Mouse (Mus musculus): ENCODE data around the gene Sel1l. TPM values are rescaled to one million over a fixed set of nuclear protein-coding genes. Genes with fewer than 3 reads are reported as not detected.
A peak's percentile ranks its signal among the peaks of the same experiment; 100 is the strongest.

Sel1l gene
- polyA plus RNA-seq, 1 experiment from 2014 or later, result 66.7 TPM

DNA sequence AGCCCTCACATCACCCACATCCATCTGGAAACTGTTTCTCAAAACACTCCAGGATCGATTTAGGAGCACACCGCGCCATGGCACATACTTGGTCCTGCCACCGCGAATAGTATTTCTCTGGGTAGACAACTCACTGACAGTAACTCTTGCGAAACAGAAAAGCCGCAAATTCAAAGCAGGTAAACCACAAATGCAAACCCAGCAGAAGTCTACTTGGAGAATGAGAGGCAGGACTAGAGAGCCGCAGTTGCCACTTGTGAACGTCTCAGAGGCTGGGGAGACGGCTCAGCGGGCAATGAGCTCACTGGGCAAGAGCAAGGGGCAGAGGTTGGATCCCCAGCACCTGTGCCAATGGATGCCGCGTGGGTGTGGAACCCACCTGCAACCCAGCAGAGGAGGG is 83.5 kb downstream of the Sel1l start:
- no peak for DNase-seq (ENCODE audit: low spot score)
- Histone ChIP-seq H3K27ac (peak overlapping the region; percentile 63), H3K4me2 (ENCODE audit: low read length) (no peak overlapping the region)

DNA sequence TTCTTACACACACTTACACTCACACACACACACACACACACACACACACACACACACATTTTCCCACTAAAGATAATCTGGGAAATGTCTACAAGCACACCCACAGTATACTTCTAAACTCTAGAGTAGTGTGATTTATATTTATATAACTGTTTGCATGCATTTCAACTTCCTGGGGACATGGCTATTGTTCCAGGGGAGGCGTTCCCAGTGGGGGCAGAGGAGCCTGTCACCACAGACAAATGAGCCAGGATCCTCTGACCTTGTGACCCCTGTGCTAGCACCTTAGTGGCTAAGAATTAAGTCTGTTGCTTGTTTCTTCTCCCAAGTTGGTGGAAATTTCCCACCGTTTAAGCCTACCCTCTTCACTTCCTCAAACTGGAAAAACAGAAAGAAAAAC is 83.9 kb downstream of the Sel1l start:
- Histone ChIP-seq H3K27ac (peak overlapping the region; percentile 63), H3K4me1 (replicated peaks; ENCODE audit: insufficient read depth, low read length) (peaks cover 18% of the 10 kb centered on the region), H3K27me3 (ENCODE audit: insufficient read depth, low read length) (no peaks in the 10 kb centered on the region), H3K4me2 (ENCODE audit: low read length) (no peak overlapping the region), H3K9me3 (replicated peaks; ENCODE audit: low read length) (no peaks in the 10 kb centered on the region), H3K4me3 (replicated peaks; ENCODE audit: low read depth, low read length) (no peak overlapping the region), H3K9ac (ENCODE audit: low read depth, low read length) (no peak overlapping the region), H3K36me3 (ENCODE audit: insufficient read depth, low read length) (no peaks in the 10 kb centered on the region)
- TF ChIP-seq CTCF (IDR thresholded peaks at IDR 0.05; ENCODE audit: low read depth), result no peak
- WGBS, result 16% methylated on average over 2 of the region's 2 CpGs
- DNase-seq (ENCODE audit: low spot score), result peak; percentile 49
- ATAC-seq (replicated peaks; ENCODE audit: low FRiP score, low read depth), result no peak

More for the DNA sequence above, 83.5 kb downstream of the Sel1l start:
- H3K9ac ChIP-seq (ENCODE audit: low read depth, low read length), result no peak overlapping the region
- no peaks in the 10 kb centered on the region for H3K9me3 ChIP-seq (replicated peaks; ENCODE audit: low read length)
- WGBS, result 42% methylated on average over 13 of the region's 13 CpGs
- ATAC-seq (replicated peaks; ENCODE audit: low FRiP score, low read depth), result no peak
- H3K27me3 ChIP-seq (ENCODE audit: insufficient read depth, low read length), result no peaks in the 10 kb centered on the region
- H3K36me3 ChIP-seq (ENCODE audit: insufficient read depth, low read length), result no peaks in the 10 kb centered on the region
- H3K4me1 ChIP-seq (replicated peaks; ENCODE audit: insufficient read depth, low read length), result peaks cover 18% of the 10 kb centered on the region
- H3K4me3 ChIP-seq (replicated peaks; ENCODE audit: low read depth, low read length), result no peak overlapping the region
- no peak for TF ChIP-seq CTCF (IDR thresholded peaks at IDR 0.05; ENCODE audit: low read depth)

DNA sequence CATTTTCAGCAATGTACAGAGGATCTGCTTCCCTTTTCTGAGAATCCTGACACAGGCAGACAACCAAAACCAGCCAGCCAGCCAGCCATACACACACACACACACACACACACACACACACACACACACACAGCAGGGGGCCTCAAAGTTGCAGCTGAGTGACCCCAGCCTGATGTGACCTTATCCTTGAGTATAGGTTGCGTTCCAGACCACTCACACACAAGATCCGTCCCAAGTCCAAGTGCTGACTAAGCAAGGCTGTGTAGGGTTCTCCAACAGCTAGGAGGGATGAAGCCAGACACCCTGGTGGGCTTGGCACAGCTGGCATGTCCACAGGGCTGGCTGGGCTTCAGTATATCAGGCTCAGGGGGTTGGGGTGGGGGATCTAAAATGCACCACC is 84.5 kb downstream of the Sel1l start:
- H3K4me3 ChIP-seq (replicated peaks; ENCODE audit: low read depth, low read length), result no peak overlapping the region
- H3K9ac ChIP-seq (ENCODE audit: low read depth, low read length), result no peak overlapping the region
- DNase-seq (ENCODE audit: low spot score) (no peak), ATAC-seq (replicated peaks; ENCODE audit: low FRiP score, low read depth) (peak; percentile 67)
- no peak for TF ChIP-seq CTCF (IDR thresholded peaks at IDR 0.05; ENCODE audit: low read depth)
- peak overlapping the region; percentile 1 for H3K27ac ChIP-seq
- H3K4me1 ChIP-seq (replicated peaks; ENCODE audit: insufficient read depth, low read length), result peaks cover 18% of the 10 kb centered on the region
- H3K9me3 ChIP-seq (replicated peaks; ENCODE audit: low read length), result no peaks in the 10 kb centered on the region
- no peaks in the 10 kb centered on the region for H3K27me3 ChIP-seq (ENCODE audit: insufficient read depth, low read length)
- no peak overlapping the region for H3K4me2 ChIP-seq (ENCODE audit: low read length)
- H3K36me3 ChIP-seq (ENCODE audit: insufficient read depth, low read length), result no peaks in the 10 kb centered on the region
- 40% methylated on average over 2 of the region's 2 CpGs for WGBS

DNA sequence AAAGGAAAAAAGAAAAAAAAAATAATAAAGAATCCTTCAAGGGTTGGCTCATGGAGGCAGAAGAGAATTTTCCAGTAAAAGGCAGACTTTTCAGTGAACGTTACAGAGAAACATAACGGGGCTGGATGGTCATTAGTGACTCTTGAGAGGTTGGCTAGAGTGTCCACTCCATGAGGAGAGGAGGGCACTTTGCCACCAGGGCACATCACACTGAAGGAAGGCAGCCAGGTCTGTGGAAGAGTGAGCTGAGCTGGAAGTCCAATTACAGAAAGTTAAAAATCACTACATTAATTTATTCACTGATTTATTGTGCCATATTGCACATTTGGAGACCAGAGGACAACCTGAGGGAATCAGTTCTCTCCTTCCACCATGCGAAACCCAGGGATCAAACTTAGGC is 89.1 kb downstream of the Sel1l start:
- Histone ChIP-seq H3K36me3 (ENCODE audit: insufficient read depth, low read length) (no peaks in the 10 kb centered on the region), H3K4me1 (replicated peaks; ENCODE audit: insufficient read depth, low read length) (peaks cover 12% of the 10 kb centered on the region), H3K9ac (ENCODE audit: low read depth, low read length) (no peak overlapping the region), H3K4me2 (ENCODE audit: low read length) (no peak overlapping the region), H3K4me3 (replicated peaks; ENCODE audit: low read depth, low read length) (no peak overlapping the region), H3K27me3 (ENCODE audit: insufficient read depth, low read length) (no peaks in the 10 kb centered on the region), H3K27ac (no peak overlapping the region), H3K9me3 (replicated peaks; ENCODE audit: low read length) (no peaks in the 10 kb centered on the region)
- WGBS, result 62% methylated on average over 3 of the region's 3 CpGs
- no peak for TF ChIP-seq CTCF (IDR thresholded peaks at IDR 0.05; ENCODE audit: low read depth)
- ATAC-seq (replicated peaks; ENCODE audit: low FRiP score, low read depth) (no peak), DNase-seq (ENCODE audit: low spot score) (no peak)

DNA sequence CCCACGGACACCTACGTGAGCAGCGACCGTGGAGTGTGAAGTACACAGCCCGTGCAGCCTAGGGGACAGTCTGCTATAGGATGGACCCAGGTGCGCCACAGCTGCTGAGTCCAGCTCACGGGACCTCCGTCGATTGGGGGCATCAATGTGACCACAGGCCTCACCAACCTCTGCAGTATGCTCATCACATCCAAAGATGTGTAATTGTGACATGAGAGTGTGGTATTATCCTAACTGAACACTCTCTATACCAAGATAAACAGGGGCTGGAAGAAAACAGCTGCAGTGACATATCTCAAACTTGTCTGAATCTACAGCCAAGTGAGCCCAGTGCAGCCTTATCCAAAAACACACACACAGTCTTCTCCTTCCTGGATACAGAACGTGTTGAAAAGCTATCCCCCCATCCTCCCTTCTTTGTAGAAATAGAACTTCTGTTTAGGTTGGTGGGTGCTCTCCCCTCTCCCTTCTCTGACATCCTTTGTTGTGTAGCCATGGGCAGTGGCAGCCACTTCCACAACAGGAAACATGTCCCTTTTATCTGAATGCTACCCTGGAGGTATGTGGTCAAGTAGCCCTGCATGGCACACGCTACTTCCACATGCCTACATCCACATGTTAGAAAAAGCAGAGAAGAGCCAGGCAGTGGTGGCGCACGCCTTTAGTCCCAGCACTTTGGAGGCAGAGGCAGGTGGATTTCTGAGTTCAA is 90.9 kb downstream of the Sel1l start:
- no peak for DNase-seq (ENCODE audit: low spot score)
- H3K27me3 ChIP-seq (ENCODE audit: insufficient read depth, low read length), result no peaks in the 10 kb centered on the region
- TF ChIP-seq CTCF (IDR thresholded peaks at IDR 0.05; ENCODE audit: low read depth), result no peak
- no peak for ATAC-seq (replicated peaks; ENCODE audit: low FRiP score, low read depth)
- no peaks in the 10 kb centered on the region for H3K9me3 ChIP-seq (replicated peaks; ENCODE audit: low read length)
- H3K4me1 ChIP-seq (replicated peaks; ENCODE audit: insufficient read depth, low read length), result peaks cover 3% of the 10 kb centered on the region; the same call in 1 of the 2 replicates
- no peak overlapping the region for H3K9ac ChIP-seq (ENCODE audit: low read depth, low read length)
- no peak overlapping the region for H3K4me3 ChIP-seq (replicated peaks; ENCODE audit: low read depth, low read length)
- H3K36me3 ChIP-seq (ENCODE audit: insufficient read depth, low read length), result no peaks in the 10 kb centered on the region
- no peak overlapping the region for H3K27ac ChIP-seq
- 80% methylated on average over 13 of the region's 13 CpGs for WGBS
- H3K4me2 ChIP-seq (ENCODE audit: low read length), result no peak overlapping the region

DNA sequence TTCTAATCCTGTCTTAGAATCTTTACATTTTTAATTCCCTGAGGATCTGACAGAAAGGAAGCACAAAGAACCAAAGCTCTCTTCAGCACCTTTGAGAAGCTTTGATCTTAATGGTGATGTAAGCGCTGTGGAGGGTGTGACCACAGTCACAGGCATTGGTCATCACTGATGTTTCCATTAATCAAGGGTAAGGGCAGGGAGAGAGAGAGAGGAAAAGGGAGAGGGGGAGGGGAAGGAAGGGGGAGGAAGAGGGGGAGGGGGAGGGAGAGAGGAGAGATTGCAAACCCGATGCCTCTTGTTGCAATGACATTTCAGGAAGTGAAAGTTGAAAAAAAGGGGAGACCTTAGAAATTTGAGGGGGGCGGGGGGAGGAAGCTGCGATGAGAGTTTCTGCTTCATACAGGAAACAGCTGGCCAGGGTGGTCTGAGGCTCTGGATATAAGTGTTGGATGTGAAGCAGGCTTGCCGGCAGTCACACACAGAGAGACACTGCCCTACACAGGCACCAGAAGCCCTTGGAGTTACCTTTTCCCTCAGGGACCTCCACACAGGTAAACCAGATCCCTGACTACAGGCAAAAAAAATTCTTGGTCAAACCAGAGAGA is 92.3 kb downstream of the Sel1l start:
- H3K27ac ChIP-seq, result no peak overlapping the region
- H3K9me3 ChIP-seq (replicated peaks; ENCODE audit: low read length), result no peaks in the 10 kb centered on the region
- no peak overlapping the region for H3K9ac ChIP-seq (ENCODE audit: low read depth, low read length)
- H3K36me3 ChIP-seq (ENCODE audit: insufficient read depth, low read length), result no peaks in the 10 kb centered on the region
- DNase-seq (ENCODE audit: low spot score) (peak; percentile 57), ATAC-seq (replicated peaks; ENCODE audit: low FRiP score, low read depth) (peak; percentile 33; the same call in 1 of the 2 replicates)
- no peak for TF ChIP-seq CTCF (IDR thresholded peaks at IDR 0.05; ENCODE audit: low read depth)
- peaks cover 3% of the 10 kb centered on the region; the same call in 1 of the 2 replicates for H3K4me1 ChIP-seq (replicated peaks; ENCODE audit: insufficient read depth, low read length)
- no peak overlapping the region for H3K4me3 ChIP-seq (replicated peaks; ENCODE audit: low read depth, low read length)
- WGBS, result 34% methylated on average over 5 of the region's 5 CpGs
- no peaks in the 10 kb centered on the region for H3K27me3 ChIP-seq (ENCODE audit: insufficient read depth, low read length)
- H3K4me2 ChIP-seq (ENCODE audit: low read length), result no peak overlapping the region

Small RNA genes lying within 50 kb of the gene (microRNA-seq; reads per million reads assigned to microRNA genes)
- gene Gm22015, result not detected

Other genes starting within 250 kb of the Sel1l start
- 8.1 and 8.2 TPM in 2 replicates for gene Ston2, start 60.8 kb downstream of the Sel1l start, polyA plus RNA-seq (2015; fragmentation: Nextera tagmentation; extraction: Ambion mirVana)